Mouse (Mus musculus): ENCODE measurements around the gene Sept14. TPM values are rescaled to one million over a fixed set of nuclear protein-coding genes. Genes with fewer than 3 reads are reported as not detected.

The Sept14 gene
- total RNA-seq (2014; rRNA removed) = not detected in 2 replicates
- not detected in 2 replicates for polyA plus RNA-seq (2015; fragmentation: Nextera tagmentation; extraction: Ambion mirVana)

- DNase-seq (ENCODE audit: low spot score) (no peak), ATAC-seq (ENCODE audit: low FRiP score) (no peak)
- H3K27ac ChIP-seq (ENCODE audit: low read depth, low read length) = no peak within 1 kb of the TSS
- H3K4me1 ChIP-seq (ENCODE audit: insufficient read depth, low read length) = no peaks in the 10 kb centered on the region
- TF ChIP-seq CTCF (IDR thresholded peaks at IDR 0.05) = no peak
- no peaks in the 10 kb centered on the region; the same call in 1 of the 2 replicates for H3K27me3 ChIP-seq (ENCODE audit: insufficient read depth, low read length)
- H3K9me3 ChIP-seq (ENCODE audit: low read length) = no peaks in the 10 kb centered on the region
- H3K36me3 ChIP-seq (ENCODE audit: insufficient read depth, low read length) = no peaks in the 10 kb centered on the region
- H3K4me2 ChIP-seq (ENCODE audit: low read depth, low read length, poor library complexity, severe bottlenecking) = no peak within 1 kb of the TSS
- H3K4me3 ChIP-seq (ENCODE audit: low read depth, low read length) = no peak within 1 kb of the TSS
- WGBS = 56% methylated on average over 2 of the region's 2 CpGs
- H3K9ac ChIP-seq (replicated peaks; ENCODE audit: low read length, poor library complexity, severe bottlenecking) = no peak within 1 kb of the TSS
These were observed at the start of gene Sept14 for GRCm38 (mm10) chr5:129708412-129708811. Gene Sept14 (minus strand): TSS chr5:129708512.

DNA sequence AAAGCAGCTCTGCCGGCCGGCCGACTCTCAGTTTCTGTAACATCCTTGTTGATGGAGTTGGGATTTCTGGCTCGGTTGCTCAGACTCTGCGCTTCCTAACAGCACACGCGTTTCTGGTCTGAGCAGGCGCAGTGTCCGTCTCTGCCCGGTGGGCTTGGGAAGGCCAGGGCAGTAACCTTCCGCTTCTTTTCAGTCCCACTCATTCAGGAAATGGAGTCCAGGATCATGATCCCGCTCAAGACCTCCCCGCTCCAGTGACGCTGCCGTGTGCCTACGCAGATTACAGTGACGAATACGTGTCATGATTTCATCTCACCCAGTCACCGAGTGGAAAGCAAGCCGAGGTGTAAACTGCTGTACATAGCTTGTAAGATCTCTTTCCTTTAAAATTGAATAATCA, 48.6 kb upstream of the Sept14 start:
- H3K27ac ChIP-seq (ENCODE audit: low read depth, low read length) = no peak overlapping the region
- H3K4me1 ChIP-seq (ENCODE audit: insufficient read depth, low read length) = no peaks in the 10 kb centered on the region
- no peaks in the 10 kb centered on the region for H3K9me3 ChIP-seq (ENCODE audit: low read length)
- DNase-seq (ENCODE audit: low spot score) = no peak
- no peak overlapping the region for H3K4me3 ChIP-seq (ENCODE audit: low read depth, low read length)
- peaks cover 26% of the 10 kb centered on the region for H3K36me3 ChIP-seq (ENCODE audit: insufficient read depth, low read length)
- H3K9ac ChIP-seq (replicated peaks; ENCODE audit: low read length, poor library complexity, severe bottlenecking) = no peak overlapping the region
- ATAC-seq (ENCODE audit: low FRiP score) = no peak
- 94% methylated on average over 20 of the region's 20 CpGs for WGBS
- no peak for TF ChIP-seq CTCF (IDR thresholded peaks at IDR 0.05)
- no peak overlapping the region for H3K4me2 ChIP-seq (ENCODE audit: low read depth, low read length, poor library complexity, severe bottlenecking)
- no peaks in the 10 kb centered on the region for H3K27me3 ChIP-seq (ENCODE audit: insufficient read depth, low read length)

- no peak for DNase-seq (ENCODE audit: low spot score)
These were observed 35.7 kb upstream of the Sept14 start for GRCm38 (mm10) chr5:129744050-129744449.

GRCm38 (mm10) chr5:129742903-129743488, 34.7 kb upstream of the Sept14 start:
- Histone ChIP-seq H3K9me3 (ENCODE audit: low read length) (no peaks in the 10 kb centered on the region), H3K4me1 (ENCODE audit: insufficient read depth, low read length) (no peaks in the 10 kb centered on the region), H3K27me3 (ENCODE audit: insufficient read depth, low read length) (no peaks in the 10 kb centered on the region), H3K36me3 (ENCODE audit: insufficient read depth, low read length) (peaks cover 42% of the 10 kb centered on the region), H3K27ac (ENCODE audit: low read depth, low read length) (no peak overlapping the region), H3K9ac (replicated peaks; ENCODE audit: low read length, poor library complexity, severe bottlenecking) (no peak overlapping the region), H3K4me3 (ENCODE audit: low read depth, low read length) (no peak overlapping the region), H3K4me2 (ENCODE audit: low read depth, low read length, poor library complexity, severe bottlenecking) (no peak overlapping the region)
- DNase-seq (ENCODE audit: low spot score) (no peak), ATAC-seq (ENCODE audit: low FRiP score) (no peak)
- TF ChIP-seq CTCF (IDR thresholded peaks at IDR 0.05) = no peak
- 91% methylated on average over 7 of the region's 7 CpGs for WGBS

More at GRCm38 (mm10) chr5:129744050-129744449, 35.7 kb upstream of the Sept14 start:
- no peaks in the 10 kb centered on the region for H3K9me3 ChIP-seq (ENCODE audit: low read length)
- H3K36me3 ChIP-seq (ENCODE audit: insufficient read depth, low read length) = peaks cover 50% of the 10 kb centered on the region
- H3K27ac ChIP-seq (ENCODE audit: low read depth, low read length) = no peak overlapping the region
- H3K4me2 ChIP-seq (ENCODE audit: low read depth, low read length, poor library complexity, severe bottlenecking) = no peak overlapping the region
- no peaks in the 10 kb centered on the region for H3K4me1 ChIP-seq (ENCODE audit: insufficient read depth, low read length)
- no peak for ATAC-seq (ENCODE audit: low FRiP score)
- WGBS = 81% methylated on average over 6 of the region's 6 CpGs
- no peak overlapping the region for H3K9ac ChIP-seq (replicated peaks; ENCODE audit: low read length, poor library complexity, severe bottlenecking)
- H3K4me3 ChIP-seq (ENCODE audit: low read depth, low read length) = no peak overlapping the region
- H3K27me3 ChIP-seq (ENCODE audit: insufficient read depth, low read length) = no peaks in the 10 kb centered on the region
- no peak for TF ChIP-seq CTCF (IDR thresholded peaks at IDR 0.05)

DNA sequence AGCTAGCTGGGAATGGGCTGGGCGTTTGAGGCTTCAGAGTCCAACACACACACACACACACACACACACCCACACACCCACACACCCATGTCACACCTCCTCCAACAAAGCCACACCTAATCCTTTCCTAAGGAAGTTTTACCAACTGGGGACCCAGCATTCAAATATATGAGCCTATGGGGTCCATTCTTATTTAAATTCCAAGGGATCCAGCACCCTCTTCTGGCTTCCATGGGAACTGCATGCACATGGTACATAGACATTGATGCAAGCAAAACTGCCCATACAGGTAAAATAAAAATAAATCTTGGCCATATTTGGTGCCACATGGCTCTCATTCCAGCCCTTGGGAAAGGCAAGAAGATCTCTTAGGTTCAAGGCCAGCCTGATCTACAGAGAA, 32.7 kb upstream of the Sept14 start:
- ATAC-seq (ENCODE audit: low FRiP score) (no peak), DNase-seq (ENCODE audit: low spot score) (peak; percentile 63)
- Histone ChIP-seq H3K36me3 (ENCODE audit: insufficient read depth, low read length) (peaks cover 31% of the 10 kb centered on the region), H3K27me3 (ENCODE audit: insufficient read depth, low read length) (no peaks in the 10 kb centered on the region), H3K4me1 (ENCODE audit: insufficient read depth, low read length) (no peaks in the 10 kb centered on the region), H3K9me3 (ENCODE audit: low read length) (no peaks in the 10 kb centered on the region), H3K27ac (ENCODE audit: low read depth, low read length) (no peak overlapping the region), H3K9ac (replicated peaks; ENCODE audit: low read length, poor library complexity, severe bottlenecking) (no peak overlapping the region), H3K4me3 (ENCODE audit: low read depth, low read length) (no peak overlapping the region), H3K4me2 (ENCODE audit: low read depth, low read length, poor library complexity, severe bottlenecking) (no peak overlapping the region)
- TF ChIP-seq CTCF (IDR thresholded peaks at IDR 0.05) = peak; percentile 79
- 100% methylated on average over 1 of the region's 1 CpGs for WGBS

GRCm38 (mm10) chr5:129731021-129731420, 22.7 kb upstream of the Sept14 start:
- no peak for TF ChIP-seq CTCF (IDR thresholded peaks at IDR 0.05)
- WGBS = 87% methylated on average over 5 of the region's 5 CpGs

More at GRCm38 (mm10) chr5:129731021-129731420, 22.7 kb upstream of the Sept14 start:
- Histone ChIP-seq H3K27ac (ENCODE audit: low read depth, low read length) (no peak overlapping the region), H3K4me2 (ENCODE audit: low read depth, low read length, poor library complexity, severe bottlenecking) (no peak overlapping the region), H3K9me3 (ENCODE audit: low read length) (no peaks in the 10 kb centered on the region), H3K36me3 (ENCODE audit: insufficient read depth, low read length) (no peaks in the 10 kb centered on the region), H3K27me3 (ENCODE audit: insufficient read depth, low read length) (no peaks in the 10 kb centered on the region), H3K4me1 (ENCODE audit: insufficient read depth, low read length) (peaks cover 4% of the 10 kb centered on the region; the same call in 1 of the 2 replicates), H3K9ac (replicated peaks; ENCODE audit: low read length, poor library complexity, severe bottlenecking) (no peak overlapping the region), H3K4me3 (ENCODE audit: low read depth, low read length) (no peak overlapping the region)
- ATAC-seq (ENCODE audit: low FRiP score) = no peak
- DNase-seq (ENCODE audit: low spot score) = no peak
